Mouse (Mus musculus) E14TG2a.4 (cell line): Measurements from ENCODE around the gene Tead1.

Experiments
- CTCF ChIP-seq: conservative IDR thresholded peaks from 2 replicates; pipeline ENCODE4 v1.5.1; 2014; ENCODE audit warnings: low read length
- NANOG ChIP-seq: IDR thresholded peaks from 2 replicates; pipeline ENCODE4 v1.6.1; 2014; ENCODE audit warnings: borderline replicate concordance, low read length, mixed read lengths
- POU5F1 ChIP-seq: IDR thresholded peaks from 2 replicates; pipeline ENCODE4 v1.6.1; 2014; ENCODE audit warnings: low read length, borderline replicate concordance

DNA sequence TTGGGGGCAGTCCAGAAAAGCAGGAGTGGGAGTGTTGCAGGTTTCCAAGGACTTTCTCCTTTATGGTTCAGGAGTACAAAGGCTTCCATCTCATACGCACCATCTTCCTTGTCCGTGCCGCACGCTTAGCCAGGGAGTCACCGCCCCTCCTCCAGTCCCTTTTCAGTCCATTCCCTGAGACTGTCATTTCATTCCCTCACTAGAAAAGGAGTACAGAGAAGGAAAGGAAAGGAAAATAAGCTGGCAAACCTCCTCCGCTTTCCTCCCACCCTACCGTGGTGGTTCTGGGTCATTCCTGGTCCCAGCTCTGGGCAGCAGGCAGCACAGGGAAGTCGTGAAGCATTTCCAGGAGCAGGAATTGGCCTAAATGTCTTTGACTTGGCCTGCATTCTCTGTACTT, 52.5 kb downstream of the Tead1 start:
- no peak for TF ChIP-seq CTCF
- TF ChIP-seq POU5F1 = no peak
- no peak for TF ChIP-seq NANOG
